Mouse (Mus musculus): ENCODE data around the gene Tgoln1. TPM values are rescaled to one million over a fixed set of nuclear protein-coding genes. Genes with fewer than 3 reads are reported as not detected.

Tgoln1 gene
- polyA plus RNA-seq, 1 experiment from 2014 or later: 136 TPM

DNA sequence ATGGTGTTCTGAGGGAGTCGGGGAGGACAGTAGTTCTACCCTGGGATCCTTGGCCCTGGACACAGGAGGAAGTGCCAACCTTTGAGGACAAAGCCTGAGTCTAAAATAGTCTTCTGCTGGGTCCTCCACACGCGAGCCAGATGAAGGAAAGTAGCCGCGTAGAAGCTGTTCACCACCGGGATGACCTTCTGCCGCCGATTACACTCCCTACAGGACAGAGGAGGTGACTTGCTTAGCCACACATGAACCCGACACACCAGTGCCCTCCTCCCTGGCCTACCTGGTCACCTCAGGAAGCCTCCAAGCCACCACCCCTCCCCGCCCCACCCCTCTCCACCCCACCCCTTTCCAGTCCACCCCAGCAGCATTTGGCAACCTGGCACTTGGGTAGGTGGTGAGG, 48.1 kb downstream of the Tgoln1 start:
- no peak for ATAC-seq
- Histone ChIP-seq H3K27ac (ENCODE audit: low read depth, low read length) (no peak overlapping the region), H3K9me3 (ENCODE audit: control insufficient read depth) (no peaks in the 10 kb centered on the region), H3K4me1 (replicated peaks; ENCODE audit: control insufficient read depth, insufficient read depth, low read length) (no peaks in the 10 kb centered on the region), H3K4me2 (replicated peaks; ENCODE audit: low read depth) (no peak overlapping the region), H3K9ac (ENCODE audit: low read depth, low read length) (no peak overlapping the region), H3K36me3 (ENCODE audit: control insufficient read depth, insufficient read depth) (peaks cover 22% of the 10 kb centered on the region), H3K4me3 (ENCODE audit: low read depth, low read length) (no peak overlapping the region), H3K27me3 (replicated peaks; ENCODE audit: control insufficient read depth, insufficient read depth, low read length) (no peaks in the 10 kb centered on the region)
- 92% methylated on average over 10 of the region's 10 CpGs for WGBS
- TF ChIP-seq CTCF (IDR thresholded peaks at IDR 0.05; ENCODE audit: low read depth): no peak

DNA sequence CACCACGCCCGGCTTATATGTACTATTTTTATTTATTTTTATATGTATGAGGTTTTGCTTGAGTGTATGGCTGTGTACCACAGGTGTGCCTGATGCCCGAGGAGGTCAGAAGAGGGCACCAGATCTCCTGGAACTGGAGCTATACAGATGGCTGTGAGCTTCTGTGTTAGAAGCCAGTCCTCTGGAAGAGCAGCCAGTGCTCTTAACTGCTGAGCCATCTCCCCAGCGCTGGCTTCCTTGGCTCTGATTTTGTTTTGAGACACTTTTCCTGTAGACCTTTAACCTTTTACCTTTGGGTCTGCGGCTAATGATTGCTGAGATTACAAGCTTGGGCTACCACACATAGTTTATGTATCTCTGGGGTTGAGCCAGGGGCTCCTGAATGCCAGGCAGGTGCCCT, 49.3 kb downstream of the Tgoln1 start:
- peaks cover 19% of the 10 kb centered on the region for H3K36me3 ChIP-seq (ENCODE audit: control insufficient read depth, insufficient read depth)
- H3K4me1 ChIP-seq (replicated peaks; ENCODE audit: control insufficient read depth, insufficient read depth, low read length): no peaks in the 10 kb centered on the region
- no peaks in the 10 kb centered on the region for H3K27me3 ChIP-seq (replicated peaks; ENCODE audit: control insufficient read depth, insufficient read depth, low read length)
- no peak overlapping the region for H3K9ac ChIP-seq (ENCODE audit: low read depth, low read length)
- peak; percentile 51 for TF ChIP-seq CTCF (IDR thresholded peaks at IDR 0.05; ENCODE audit: low read depth)
- WGBS: 77% methylated on average over 5 of the region's 5 CpGs
- H3K4me2 ChIP-seq (replicated peaks; ENCODE audit: low read depth): no peak overlapping the region
- no peak for ATAC-seq
- H3K4me3 ChIP-seq (ENCODE audit: low read depth, low read length): no peak overlapping the region
- no peaks in the 10 kb centered on the region for H3K9me3 ChIP-seq (ENCODE audit: control insufficient read depth)
- H3K27ac ChIP-seq (ENCODE audit: low read depth, low read length): no peak overlapping the region

DNA sequence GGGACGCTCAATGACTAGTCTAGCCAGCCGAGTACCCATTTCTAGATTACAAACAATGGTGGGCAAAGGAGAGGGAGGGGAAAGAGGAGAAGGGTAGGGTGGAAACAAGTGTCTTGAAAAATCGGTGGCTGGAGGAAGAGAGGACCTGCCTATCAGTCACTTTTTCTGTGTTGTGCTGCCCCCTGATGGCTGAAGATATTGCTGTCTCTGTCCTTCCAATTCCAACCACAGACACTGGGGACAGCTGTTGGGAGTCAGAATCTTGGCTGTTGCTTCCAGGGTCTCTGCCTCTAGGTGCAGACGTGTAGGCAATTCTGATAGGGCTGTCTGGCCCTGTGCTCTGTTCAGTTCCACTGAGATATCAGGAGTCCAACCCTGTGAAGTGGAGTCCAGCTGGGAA, 50.8 kb downstream of the Tgoln1 start:
- 6% methylated on average over 4 of the region's 4 CpGs for WGBS
- peak; percentile 92 for TF ChIP-seq CTCF (IDR thresholded peaks at IDR 0.05; ENCODE audit: low read depth)
- H3K9me3 ChIP-seq (ENCODE audit: control insufficient read depth): no peaks in the 10 kb centered on the region
- no peak overlapping the region; the same call in 1 of the 2 replicates for H3K9ac ChIP-seq (ENCODE audit: low read depth, low read length)
- peak; percentile 71 for ATAC-seq
- peaks cover 17% of the 10 kb centered on the region for H3K36me3 ChIP-seq (ENCODE audit: control insufficient read depth, insufficient read depth)
- H3K4me1 ChIP-seq (replicated peaks; ENCODE audit: control insufficient read depth, insufficient read depth, low read length): no peaks in the 10 kb centered on the region
- H3K27ac ChIP-seq (ENCODE audit: low read depth, low read length): 0 out of 2 replicates have a peak overlapping the region, but pooled peaks have one; percentile 15
- peak overlapping the region; percentile 48 for H3K4me2 ChIP-seq (replicated peaks; ENCODE audit: low read depth)
- no peak overlapping the region for H3K4me3 ChIP-seq (ENCODE audit: low read depth, low read length)
- H3K27me3 ChIP-seq (replicated peaks; ENCODE audit: control insufficient read depth, insufficient read depth, low read length): no peaks in the 10 kb centered on the region

DNA sequence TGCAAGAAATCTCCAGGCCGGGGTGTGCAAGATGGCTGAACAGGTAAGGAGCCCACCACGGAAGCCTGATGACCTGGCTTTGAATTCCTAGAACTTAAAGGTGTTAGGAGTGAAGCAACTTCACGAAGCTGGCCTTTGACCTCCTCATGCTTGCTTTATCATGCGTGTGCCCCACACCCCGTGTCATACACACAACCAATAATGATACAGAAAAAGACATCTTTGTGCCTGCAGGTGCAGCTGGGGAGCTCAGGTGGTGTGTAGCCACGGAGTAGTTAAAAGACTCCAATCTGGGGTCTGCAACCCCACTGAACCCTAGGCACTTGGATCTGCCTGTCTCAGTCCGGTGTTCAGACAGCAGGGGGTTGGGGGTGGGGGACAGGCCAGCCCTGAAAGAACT, 51.3 kb downstream of the Tgoln1 start:
- peak; percentile 51 for ATAC-seq
- Histone ChIP-seq H3K36me3 (ENCODE audit: control insufficient read depth, insufficient read depth) (peaks cover 17% of the 10 kb centered on the region), H3K27me3 (replicated peaks; ENCODE audit: control insufficient read depth, insufficient read depth, low read length) (no peaks in the 10 kb centered on the region), H3K4me2 (replicated peaks; ENCODE audit: low read depth) (peak overlapping the region; percentile 48), H3K27ac (ENCODE audit: low read depth, low read length) (no peak overlapping the region), H3K9me3 (ENCODE audit: control insufficient read depth) (no peaks in the 10 kb centered on the region), H3K4me3 (ENCODE audit: low read depth, low read length) (no peak overlapping the region), H3K9ac (ENCODE audit: low read depth, low read length) (no peak overlapping the region; the same call in 1 of the 2 replicates), H3K4me1 (replicated peaks; ENCODE audit: control insufficient read depth, insufficient read depth, low read length) (no peaks in the 10 kb centered on the region)
- 50% methylated on average over 7 of the region's 7 CpGs for WGBS
- no peak for TF ChIP-seq CTCF (IDR thresholded peaks at IDR 0.05; ENCODE audit: low read depth)

DNA sequence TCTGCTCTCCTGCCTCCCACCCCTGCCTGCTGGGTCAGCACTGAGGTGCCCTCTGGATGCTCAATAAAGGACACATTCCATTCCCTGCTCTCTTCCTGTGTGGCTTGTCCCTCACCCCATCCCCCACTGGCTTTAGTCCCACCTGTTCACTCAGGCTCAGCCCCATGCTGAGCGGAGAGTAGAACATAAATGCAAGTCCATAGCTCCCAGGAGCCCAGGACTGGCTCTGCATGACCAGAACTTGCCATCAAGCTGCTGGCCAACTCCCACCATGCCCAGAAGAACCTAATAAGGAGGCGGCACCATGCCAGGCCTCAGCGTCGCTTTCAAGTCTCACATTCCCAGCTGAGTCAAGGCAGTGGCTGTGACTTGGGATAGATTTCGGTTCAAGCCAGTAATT, 53.9 kb downstream of the Tgoln1 start:
- H3K36me3 ChIP-seq (ENCODE audit: control insufficient read depth, insufficient read depth): peaks cover 3% of the 10 kb centered on the region
- no peak for ATAC-seq
- H3K9me3 ChIP-seq (ENCODE audit: control insufficient read depth): no peaks in the 10 kb centered on the region
- 83% methylated on average over 5 of the region's 5 CpGs for WGBS
- no peak overlapping the region for H3K4me3 ChIP-seq (ENCODE audit: low read depth, low read length)
- no peak overlapping the region for H3K4me2 ChIP-seq (replicated peaks; ENCODE audit: low read depth)
- H3K27ac ChIP-seq (ENCODE audit: low read depth, low read length): no peak overlapping the region
- H3K4me1 ChIP-seq (replicated peaks; ENCODE audit: control insufficient read depth, insufficient read depth, low read length): no peaks in the 10 kb centered on the region
- no peak for TF ChIP-seq CTCF (IDR thresholded peaks at IDR 0.05; ENCODE audit: low read depth)
- H3K27me3 ChIP-seq (replicated peaks; ENCODE audit: control insufficient read depth, insufficient read depth, low read length): no peaks in the 10 kb centered on the region
- H3K9ac ChIP-seq (ENCODE audit: low read depth, low read length): no peak overlapping the region

DNA sequence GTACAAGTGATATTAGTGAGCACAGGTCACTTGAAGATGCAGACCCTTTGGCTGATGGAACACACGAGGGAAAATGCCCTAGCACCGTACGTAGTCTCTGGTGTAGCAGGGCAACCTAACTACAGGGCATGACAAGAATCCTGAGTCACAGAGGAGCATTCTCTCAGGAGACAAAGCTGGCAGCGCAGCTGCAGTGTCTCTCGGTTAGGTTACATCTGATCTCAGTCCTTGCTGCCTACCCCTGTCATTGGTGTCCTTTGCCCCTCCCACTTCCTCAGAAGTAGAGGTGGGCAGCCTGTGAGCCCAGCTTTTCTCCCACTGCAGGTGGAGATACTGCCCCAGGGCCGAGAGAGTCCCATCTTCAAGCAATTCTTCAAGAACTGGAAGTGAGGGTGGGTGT, 54.3 kb downstream of the Tgoln1 start:
- no peaks in the 10 kb centered on the region for H3K4me1 ChIP-seq (replicated peaks; ENCODE audit: control insufficient read depth, insufficient read depth, low read length)

DNA sequence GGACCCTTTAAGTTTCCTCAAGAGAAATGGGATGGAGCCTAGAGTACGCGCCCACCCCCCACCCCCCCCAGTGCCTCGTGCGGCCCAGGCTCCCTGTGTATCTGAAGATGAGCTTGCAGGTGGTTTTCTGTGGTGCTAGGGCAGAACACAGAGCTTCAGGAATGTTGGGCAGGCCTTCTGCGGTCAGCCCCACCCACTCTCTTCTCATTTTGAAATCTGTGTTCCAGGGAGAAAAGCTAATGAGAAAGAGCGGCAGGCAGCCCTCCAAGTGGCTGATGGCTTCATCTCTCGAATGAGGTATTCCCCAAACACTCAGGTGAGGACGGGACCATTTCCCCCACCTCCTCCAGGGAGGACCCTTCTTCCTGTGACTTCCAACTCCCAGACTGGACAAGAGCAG, 56.0 kb downstream of the Tgoln1 start:
- Histone ChIP-seq H3K27ac (ENCODE audit: low read depth, low read length) (no peak overlapping the region), H3K4me1 (replicated peaks; ENCODE audit: control insufficient read depth, insufficient read depth, low read length) (no peaks in the 10 kb centered on the region), H3K4me3 (ENCODE audit: low read depth, low read length) (no peak overlapping the region), H3K36me3 (ENCODE audit: control insufficient read depth, insufficient read depth) (no peaks in the 10 kb centered on the region; the same call in 1 of the 2 replicates), H3K4me2 (replicated peaks; ENCODE audit: low read depth) (no peak overlapping the region), H3K9me3 (ENCODE audit: control insufficient read depth) (no peaks in the 10 kb centered on the region), H3K27me3 (replicated peaks; ENCODE audit: control insufficient read depth, insufficient read depth, low read length) (no peaks in the 10 kb centered on the region), H3K9ac (ENCODE audit: low read depth, low read length) (no peak overlapping the region)
- ATAC-seq: no peak
- no peak for TF ChIP-seq CTCF (IDR thresholded peaks at IDR 0.05; ENCODE audit: low read depth)
- WGBS: 67% methylated on average over 8 of the region's 8 CpGs

More for the DNA sequence above, 54.3 kb downstream of the Tgoln1 start:
- H3K27ac ChIP-seq (ENCODE audit: low read depth, low read length): no peak overlapping the region
- no peaks in the 10 kb centered on the region for H3K9me3 ChIP-seq (ENCODE audit: control insufficient read depth)
- H3K9ac ChIP-seq (ENCODE audit: low read depth, low read length): no peak overlapping the region
- H3K4me2 ChIP-seq (replicated peaks; ENCODE audit: low read depth): no peak overlapping the region
- WGBS: 67% methylated on average over 6 of the region's 6 CpGs
- H3K36me3 ChIP-seq (ENCODE audit: control insufficient read depth, insufficient read depth): no peaks in the 10 kb centered on the region; the same call in 1 of the 2 replicates
- no peaks in the 10 kb centered on the region for H3K27me3 ChIP-seq (replicated peaks; ENCODE audit: control insufficient read depth, insufficient read depth, low read length)
- TF ChIP-seq CTCF (IDR thresholded peaks at IDR 0.05; ENCODE audit: low read depth): no peak
- no peak for ATAC-seq
- no peak overlapping the region for H3K4me3 ChIP-seq (ENCODE audit: low read depth, low read length)

Other genes with a start within 250 kb of the Tgoln1 start
- 14.9 and 16.6 TPM in 2 replicates for gene Vamp5, start 236.5 kb downstream of the Tgoln1 start, polyA plus RNA-seq (2015; fragmentation: Nextera tagmentation; extraction: Ambion mirVana)
- gene Vamp8, start 226.3 kb downstream of the Tgoln1 start, polyA plus RNA-seq (2015; fragmentation: Nextera tagmentation; extraction: Ambion mirVana): 450 and 453 TPM in 2 replicates
- gene Ggcx, start 202.7 kb downstream of the Tgoln1 start, polyA plus RNA-seq (2015; fragmentation: Nextera tagmentation; extraction: Ambion mirVana): 6.2 and 6.8 TPM in 2 replicates
- gene Mat2a, start 177.4 kb downstream of the Tgoln1 start, polyA plus RNA-seq (2015; fragmentation: Nextera tagmentation; extraction: Ambion mirVana): 120 and 128 TPM in 2 replicates
- gene Sh2d6, start 95.3 kb downstream of the Tgoln1 start, polyA plus RNA-seq (2015; fragmentation: Nextera tagmentation; extraction: Ambion mirVana): 0.12 and 0.16 TPM in 2 replicates
- 25.2 and 28.5 TPM in 2 replicates for gene Capg, start 72.6 kb downstream of the Tgoln1 start, polyA plus RNA-seq (2015; fragmentation: Nextera tagmentation; extraction: Ambion mirVana)
- gene Elmod3, start 18.6 kb downstream of the Tgoln1 start, polyA plus RNA-seq (2015; fragmentation: Nextera tagmentation; extraction: Ambion mirVana): 11.1 and 11.7 TPM in 2 replicates
- gene Retsat, start 18.5 kb downstream of the Tgoln1 start, polyA plus RNA-seq (2015; fragmentation: Nextera tagmentation; extraction: Ambion mirVana): 24.6 and 26.4 TPM in 2 replicates
- gene Tcf7l1, start 172.3 kb upstream of the Tgoln1 start, polyA plus RNA-seq (2015; fragmentation: Nextera tagmentation; extraction: Ambion mirVana): 6.6 and 6.8 TPM in 2 replicates